Comparison of ENCODE assay signal across 9 mouse cellular contexts in genomic region chr3:88375750-88376626, GRCm38 (mm10). TPM values are rescaled to one million over a fixed set of nuclear protein-coding genes. Genes with fewer than 3 reads are reported as not detected.
DNase-seq lines count a peak whose midpoint lies in the region; ATAC-seq lines count a peak whose summit lies in the region.
"Not testable (repeated sequence)": the region's sequence is repeated elsewhere in the genome, so short reads cannot be mapped to it uniquely, and the experiment has no call there.
"Had no signal": no experiment of that assay in that cellular context is flagged by ENCODE, and none has a peak within 500 bp of the region (broad histone marks: within the 10 kb centered on the region; RNA-seq: fewer than 3 reads in every experiment).

No protein-coding gene starts in this region.

- not testable (repeated sequence) for H3K36me3 ChIP-seq in ES-E14 (ENCODE audit: control insufficient read depth, insufficient read depth, low read length, poor library complexity, severe bottlenecking); limb, embryonic 11.5 days (ENCODE audit: control insufficient read depth, insufficient read depth, low read length); neural tube, embryonic 13.5 days

- not testable (repeated sequence) for H3K27me3 ChIP-seq in limb, embryonic 11.5 days (ENCODE audit: control insufficient read depth, insufficient read depth, low read length); neural tube, embryonic 13.5 days

- H3K9ac ChIP-seq in ES-E14 (ENCODE audit: insufficient read depth, low read depth, low read length, poor library complexity, severe bottlenecking), result not testable (repeated sequence)
- peak overlapping the region; percentile 30; the same call in 1 of the 2 replicates for H3K9ac ChIP-seq in limb, embryonic 11.5 days (ENCODE audit: low read length)
- peak overlapping the region; percentile 52 for H3K9ac ChIP-seq in neural tube, embryonic 13.5 days

- WGBS in limb, embryonic 11.5 days, result 10% methylated on average over 16 of the region's 19 CpGs
- 12% methylated on average over 19 of the region's 19 CpGs for WGBS in neural tube, embryonic 13.5 days

- ATAC-seq in frontal cortex, adult (ENCODE audit: low TSS enrichment), result peak; percentile 81
- peak; percentile 85 for ATAC-seq in inflammation-experienced regulatory T-cells, adult 6 months
- peak; percentile 91 for ATAC-seq in limb, embryonic 11.5 days (ENCODE audit: insufficient number of reproducible peaks, low FRiP score, low TSS enrichment, low read depth)
- peak; percentile 96 for ATAC-seq in neural tube, embryonic 13.5 days (ENCODE audit: low read depth)

- peak overlapping the region in 1 of 2 experiments; percentile 16; a peak in 1 of 4 replicates for H3K4me3 ChIP-seq in ES-E14 (ENCODE audit: insufficient read depth in 1 of 2, low read depth in 1 of 2, low read length in 2 of 2, poor library complexity in 1 of 2, severe bottlenecking in 1 of 2)
- not testable (repeated sequence) for H3K4me3 ChIP-seq in limb, embryonic 11.5 days (ENCODE audit: low read depth, low read length)
- H3K4me3 ChIP-seq in neural tube, embryonic 13.5 days, result 0 out of 2 replicates have a peak overlapping the region, but pooled peaks have one; percentile 6

- in situ Hi-C loops in ES-E14 (cut with MboI; ENCODE audit: low sequenced_read_pairs in 2 of 2, unreplicated experiment in 2 of 2), result not testable (repeated sequence)

- H3K27ac ChIP-seq in ES-E14 (ENCODE audit: insufficient read depth, low read depth, low read length, poor library complexity, severe bottlenecking); limb, embryonic 11.5 days (replicated peaks; ENCODE audit: low read depth, low read length): not testable (repeated sequence)
- H3K27ac ChIP-seq in neural tube, embryonic 13.5 days (replicated peaks), result peak overlapping the region; percentile 83

- H3K9me3 ChIP-seq in ES-E14 (ENCODE audit: control insufficient read depth, insufficient read depth, low read depth, low read length); limb, embryonic 11.5 days (ENCODE audit: control insufficient read depth, low read length); neural tube, embryonic 13.5 days: not testable (repeated sequence)

- not testable (repeated sequence) for H3K4me1 ChIP-seq in ES-E14 (ENCODE audit: control insufficient read depth in 2 of 2, insufficient read depth in 2 of 2, low read length in 2 of 2, poor library complexity in 1 of 2); limb, embryonic 11.5 days (ENCODE audit: control insufficient read depth, insufficient read depth, low read length); neural tube, embryonic 13.5 days (replicated peaks)

- DNase-seq in ES-E14 (ENCODE audit: low read depth, low spot score), result peak; percentile 39
- peak; percentile 71 for DNase-seq in embryo, embryonic 11 days
- peak; percentile 71 for DNase-seq in limb, embryonic 11.5 days (ENCODE audit: low spot score)
- DNase-seq in lung, postnatal 36 days, result peak; percentile 28
- DNase-seq in thymus, postnatal 25 days, result peak; percentile 64

- peak overlapping the region; percentile 36; the same call in 1 of the 2 replicates for H3K4me2 ChIP-seq in limb, embryonic 11.5 days (ENCODE audit: low read depth, severe bottlenecking)
- peak overlapping the region; percentile 41 for H3K4me2 ChIP-seq in neural tube, embryonic 13.5 days

RNA-seq across cellular contexts. Expression of gene Bglap2, which starts 2.5 kb away (rescaled TPM):
- total RNA-seq in ES-E14 (2012; rRNA removed), result not detected in 2 replicates
- not detected for polyA plus RNA-seq in inflammation-experienced regulatory T-cells, adult 6 months (2017; shearing (Covaris generic))
- polyA plus RNA-seq in limb, embryonic 11.5 days (2014; fragmentation: Nextera tagmentation; extraction: Ambion mirVana), result not detected in 2 replicates
- not detected in 2 replicates for polyA plus RNA-seq in neural tube, embryonic 13.5 days (2015; fragmentation: Nextera tagmentation; extraction: Ambion mirVana)
- total RNA-seq: heart, postnatal 36 days had no signal

RNA-seq across cellular contexts. Expression of gene Bglap3, which starts 3.4 kb away (rescaled TPM):
- total RNA-seq in ES-E14 (2012; rRNA removed), result 2.6 and 3.2 TPM in 2 replicates
- polyA plus RNA-seq in inflammation-experienced regulatory T-cells, adult 6 months (2017; shearing (Covaris generic)), result not detected
- not detected in 2 replicates for polyA plus RNA-seq in limb, embryonic 11.5 days (2014; fragmentation: Nextera tagmentation; extraction: Ambion mirVana)
- not detected in 2 replicates for polyA plus RNA-seq in neural tube, embryonic 13.5 days (2015; fragmentation: Nextera tagmentation; extraction: Ambion mirVana)
- total RNA-seq: heart, postnatal 36 days had no signal

RNA-seq across cellular contexts. Expression of gene Bglap, which starts 8.3 kb away (rescaled TPM):
- not detected in 2 replicates for total RNA-seq in ES-E14 (2012; rRNA removed)
- not detected for polyA plus RNA-seq in inflammation-experienced regulatory T-cells, adult 6 months (2017; shearing (Covaris generic))
- polyA plus RNA-seq in limb, embryonic 11.5 days (2014; fragmentation: Nextera tagmentation; extraction: Ambion mirVana), result not detected in 2 replicates
- not detected in 2 replicates for polyA plus RNA-seq in neural tube, embryonic 13.5 days (2015; fragmentation: Nextera tagmentation; extraction: Ambion mirVana)
- total RNA-seq: heart, postnatal 36 days had no signal

RNA-seq across cellular contexts. Expression of gene Paqr6, which starts 11.6 kb away (rescaled TPM):
- total RNA-seq in ES-E14 (2012; rRNA removed), result 1.6 and 2.2 TPM in 2 replicates
- not detected for polyA plus RNA-seq in inflammation-experienced regulatory T-cells, adult 6 months (2017; shearing (Covaris generic))
- polyA plus RNA-seq in limb, embryonic 11.5 days (2014; fragmentation: Nextera tagmentation; extraction: Ambion mirVana), result 1.1 and 1.8 TPM in 2 replicates
- 3.4 and 5.3 TPM in 2 replicates for polyA plus RNA-seq in neural tube, embryonic 13.5 days (2015; fragmentation: Nextera tagmentation; extraction: Ambion mirVana)

RNA-seq across cellular contexts. Expression of gene Pmf1, which starts 34.1 kb away (rescaled TPM):
- total RNA-seq in ES-E14 (2012; rRNA removed), result 89.5 and 97.0 TPM in 2 replicates
- polyA plus RNA-seq in inflammation-experienced regulatory T-cells, adult 6 months (2017; shearing (Covaris generic)), result 100 to 1,000 TPM in 1 of 3 experiments, 10 to 100 TPM in 2; 46.3 to 105 (median 50.5) TPM
- 174 and 185 TPM in 2 replicates for polyA plus RNA-seq in limb, embryonic 11.5 days (2014; fragmentation: Nextera tagmentation; extraction: Ambion mirVana)
- 31.6 and 33.5 TPM in 2 replicates for polyA plus RNA-seq in neural tube, embryonic 13.5 days (2015; fragmentation: Nextera tagmentation; extraction: Ambion mirVana)
